Mouse (Mus musculus) G1E (cell line): Measurements from ENCODE around the gene Gm49450. TPM values are rescaled to one million over a fixed set of nuclear protein-coding genes. Genes with fewer than 3 reads are reported as not detected.
A peak's percentile ranks its signal among the peaks of the same experiment; 100 is the strongest.
"Not testable (repeated sequence)": the region's sequence is repeated elsewhere in the genome, so short reads cannot be mapped to it uniquely, and the experiment has no call there.

Experiments used
- ATAC-seq: 2 replicates; pipeline ENCODE4 v1.8.0; 2016; ENCODE audit warnings: mild to moderate bottlenecking; ENCODE audit not compliant: insufficient number of reproducible peaks, poor library complexity, low FRiP score, severe bottlenecking; ENCODE audit errors: extremely low read depth
- DNase-seq: peaks from one replicate; pipeline ENCODE4 v3.0.0; 2012; ENCODE audit warnings: low spot score
- H3K27me3 ChIP-seq: 2 replicates; pipeline ENCODE4 v1.6.1; 2012; ENCODE audit warnings: mild to moderate bottlenecking, low read length, inconsistent platforms; ENCODE audit not compliant: insufficient read depth
- H3K36me3 ChIP-seq: replicated peaks from 2 replicates; pipeline ENCODE3; 2012; ENCODE audit warnings: mild to moderate bottlenecking, inconsistent platforms
- H3K4me1 ChIP-seq: 2 replicates; pipeline ENCODE4 v1.6.1; 2012; ENCODE audit warnings: low read depth, low read length, inconsistent platforms, mixed read lengths; ENCODE audit not compliant: insufficient read depth
- H3K4me3 ChIP-seq: 2 replicates; pipeline ENCODE4 v1.5.1; 2012; ENCODE audit warnings: low read depth, mild to moderate bottlenecking, inconsistent platforms, low read length, moderate library complexity, mixed read lengths
- H3K9me3 ChIP-seq: replicated peaks from 2 replicates; pipeline ENCODE4 v1.6.1; 2012; ENCODE audit warnings: inconsistent platforms
- CTCF ChIP-seq: IDR thresholded peaks from 2 replicates; pipeline ENCODE4 v1.5.1; 2012; ENCODE audit warnings: low read depth, low read length, inconsistent platforms, mixed read lengths
- GATA1 ChIP-seq: IDR thresholded peaks from 2 replicates; pipeline ENCODE4 v1.6.1; 2012; ENCODE audit warnings: borderline replicate concordance, low read length, inconsistent platforms, mixed read lengths
- GATA2 ChIP-seq: IDR thresholded peaks from 2 replicates; pipeline ENCODE4 v1.6.1; 2012; ENCODE audit warnings: low read depth, low read length, inconsistent platforms, borderline replicate concordance
- POLR2AphosphoS5 ChIP-seq: IDR thresholded peaks from 2 replicates; pipeline ENCODE4 v1.6.1; 2012; ENCODE audit warnings: low read depth, low read length, inconsistent platforms; ENCODE audit not compliant: insufficient replicate concordance
- TAL1 ChIP-seq: conservative IDR thresholded peaks from 2 replicates; pipeline ENCODE4 v1.6.1; 2012; ENCODE audit warnings: low read depth, low read length, inconsistent platforms, mixed read lengths
- polyA plus RNA-seq: library from polyadenylated mRNA; stranded (reverse); fragments of >175 nt; gene quantifications from 2 replicates; pipeline ENCODE4 v1.2.3, GENCODE M21; 2012
- total RNA-seq, 2 experiments: library from RNA; stranded (forward) in 1 of 2; stranded (reverse) in 1 of 2; fragments of 200-1000 nt in 1 of 2; fragments of >200 nt in 1 of 2; fragmentation: Nextera tagmentation in 1 of 2; gene quantifications; 2 replicates each; pipeline ENCODE4 v1.2.3; 2014 to 2017

Gene Gm49450
- total and polyA plus RNA-seq, 3 experiments: not detected

DNA sequence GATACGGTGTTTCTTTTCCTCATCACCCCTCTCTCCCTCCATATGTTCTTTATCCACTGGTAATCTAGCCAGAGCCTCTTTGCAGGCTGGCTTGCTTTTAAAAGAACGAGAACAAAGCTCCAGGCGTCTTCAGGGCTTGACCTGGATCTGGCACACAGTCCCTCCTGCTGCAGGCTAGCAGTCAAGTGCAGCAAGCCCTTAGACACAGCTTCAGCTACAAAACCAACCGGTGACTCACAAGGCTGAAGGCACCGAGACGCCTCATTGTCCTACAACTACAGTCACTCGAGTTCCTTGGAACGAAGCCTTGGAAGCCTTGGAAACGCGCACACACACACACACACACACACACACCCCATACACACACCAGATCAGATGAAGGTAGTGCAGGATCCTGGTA, 12.5 kb downstream of the Gm49450 start:
- DNase-seq: no peak
- ATAC-seq: no peak

DNA sequence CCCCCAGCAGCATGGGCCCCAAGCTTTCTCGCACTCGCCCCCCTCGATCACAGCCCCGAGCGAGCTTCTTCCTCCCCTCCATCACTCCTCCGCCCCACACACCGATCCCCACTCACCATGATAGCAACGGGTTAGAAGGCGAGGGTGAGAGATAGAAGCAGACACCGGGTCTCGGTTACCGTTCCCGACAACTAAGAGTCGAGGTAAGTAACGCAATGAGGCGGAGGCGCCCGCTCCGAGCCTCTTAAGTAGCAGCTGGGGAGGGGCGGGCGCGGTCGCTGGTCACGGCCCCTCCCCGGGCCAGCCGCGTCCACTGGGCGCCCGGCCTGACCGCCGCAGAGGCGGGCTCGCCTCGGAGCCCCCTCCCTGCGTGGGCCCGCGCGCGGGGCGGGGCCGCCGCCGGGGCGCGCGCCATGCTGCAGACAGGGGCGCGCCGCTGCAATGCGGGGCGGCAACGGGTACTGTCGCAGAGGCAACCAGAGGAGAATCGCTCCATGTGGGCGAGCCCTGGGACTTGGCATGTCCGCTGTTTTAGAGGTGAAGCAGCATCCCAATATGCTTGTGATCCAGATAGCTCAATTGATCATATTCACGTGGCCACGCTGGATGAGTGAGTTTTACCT, 19.0 kb downstream of the Gm49450 start, which contains the start of gene Tuba1b:
Gene Tuba1b, minus strand, starts transcription at position 349 of the 623 bp plus-strand sequence.
- peaks cover 40% of the 10 kb centered on the region for H3K4me1 ChIP-seq
- H3K4me3 ChIP-seq: peak within 1 kb of the TSS; percentile 78
- ATAC-seq (peak; percentile 43; the same call in 1 of the 2 replicates), DNase-seq (peak; percentile 87)
- peaks cover 35% of the 10 kb centered on the region for H3K36me3 ChIP-seq
- no peaks in the 10 kb centered on the region for H3K9me3 ChIP-seq
- TF ChIP-seq GATA1 (no peak), CTCF (no peak), TAL1 (no peak), POLR2AphosphoS5 (no peak; the same call in 1 of the 2 replicates), GATA2 (no peak)
- no peaks in the 10 kb centered on the region for H3K27me3 ChIP-seq

More for the DNA sequence above, 12.5 kb downstream of the Gm49450 start:
- peaks cover 10% of the 10 kb centered on the region for H3K36me3 ChIP-seq
- H3K4me1 ChIP-seq: peaks cover 26% of the 10 kb centered on the region
- H3K9me3 ChIP-seq: no peaks in the 10 kb centered on the region
- no peak overlapping the region for H3K4me3 ChIP-seq
- TF ChIP-seq POLR2AphosphoS5 (no peak), CTCF (no peak), GATA2 (no peak), GATA1 (no peak)
- no peaks in the 10 kb centered on the region for H3K27me3 ChIP-seq

DNA sequence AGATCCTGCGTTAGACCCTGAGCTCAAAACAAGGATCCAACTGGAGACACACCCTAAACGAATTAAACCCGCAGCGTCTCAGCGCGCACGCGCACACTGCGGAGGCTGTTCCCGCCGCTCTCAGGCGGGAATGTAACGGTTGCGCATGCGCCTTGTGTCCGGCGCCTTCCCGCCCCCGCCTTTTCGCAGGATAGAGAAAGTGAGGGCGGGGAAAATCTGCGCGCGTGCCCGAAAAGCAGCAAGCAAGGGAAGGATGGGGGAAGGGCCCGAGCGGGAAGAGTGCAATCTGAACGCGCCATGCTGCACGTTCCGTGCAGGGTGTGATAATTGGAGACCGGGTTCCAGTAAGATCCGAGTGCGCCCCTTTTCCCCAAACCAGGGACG, 19.5 kb downstream of the Gm49450 start:
- peak; percentile 58 for DNase-seq
- H3K4me3 ChIP-seq: peak overlapping the region; percentile 78
- H3K27me3 ChIP-seq: no peaks in the 10 kb centered on the region
- peaks cover 42% of the 10 kb centered on the region for H3K4me1 ChIP-seq
- peaks cover 32% of the 10 kb centered on the region for H3K36me3 ChIP-seq
- ATAC-seq: peak; percentile 55
- TF ChIP-seq GATA1 (no peak), POLR2AphosphoS5 (no peak), TAL1 (no peak), GATA2 (no peak)
- no peaks in the 10 kb centered on the region for H3K9me3 ChIP-seq

DNA sequence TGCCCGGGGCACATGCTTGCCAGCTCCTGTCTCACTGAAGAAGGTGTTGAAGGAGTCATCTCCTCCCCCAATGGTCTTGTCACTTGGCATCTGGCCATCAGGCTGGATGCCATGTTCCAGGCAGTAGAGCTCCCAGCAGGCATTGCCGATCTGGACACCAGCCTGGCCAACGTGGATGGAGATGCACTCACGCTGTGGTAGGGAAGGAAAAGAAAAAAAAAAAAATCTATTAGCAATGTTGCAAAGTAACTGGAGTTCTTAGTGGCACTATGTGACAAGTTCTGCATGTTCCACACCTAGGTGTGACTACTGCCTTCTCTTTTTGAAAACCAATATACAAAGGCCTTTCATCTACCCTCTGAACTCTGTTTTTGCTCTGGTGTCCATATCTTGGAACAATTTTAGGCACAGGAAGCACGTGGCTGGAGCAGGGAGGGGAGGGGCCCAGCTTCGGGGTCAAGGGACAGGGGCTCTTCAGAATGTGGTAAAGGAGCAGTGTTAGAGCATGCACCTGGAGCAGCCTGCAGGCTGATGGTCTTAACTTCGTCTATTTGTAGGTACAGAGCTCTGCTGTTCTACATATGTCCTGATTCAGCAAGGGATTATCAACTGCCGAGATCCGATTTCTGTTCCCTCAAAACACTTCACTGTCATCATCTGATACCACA, 20.2 kb downstream of the Gm49450 start:
- peak; percentile 88; the same call in 1 of the 2 replicates for TF ChIP-seq POLR2AphosphoS5
- not testable (repeated sequence) for H3K27me3 ChIP-seq, H3K9me3 ChIP-seq, ATAC-seq, DNase-seq
- Histone ChIP-seq H3K36me3 (peaks cover 31% of the 10 kb centered on the region), H3K4me1 (peaks cover 47% of the 10 kb centered on the region), H3K4me3 (peak overlapping the region; percentile 78)

DNA sequence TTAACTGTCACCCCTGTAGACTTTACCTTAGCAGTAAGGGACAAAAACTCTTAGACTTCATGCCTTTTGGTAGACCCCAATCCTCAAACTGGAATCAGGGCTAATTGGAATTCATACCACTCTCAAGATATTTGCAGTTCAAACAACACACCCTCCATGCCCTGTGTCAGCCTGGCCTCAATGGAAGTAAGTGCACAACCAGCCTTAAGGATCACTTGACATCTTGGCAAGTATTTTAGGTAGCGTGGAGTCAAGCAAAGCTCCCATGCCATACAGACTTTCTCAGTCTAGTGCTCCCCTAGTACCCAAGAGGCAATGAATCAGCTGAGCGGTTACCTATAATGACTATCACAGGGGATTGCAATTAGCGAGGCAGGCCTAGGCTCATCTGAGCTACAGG, 22.4 kb downstream of the Gm49450 start:
- TF ChIP-seq GATA1 (no peak), POLR2AphosphoS5 (no peak), TAL1 (no peak), CTCF (no peak), GATA2 (no peak)
- no peaks in the 10 kb centered on the region for H3K27me3 ChIP-seq
- H3K36me3 ChIP-seq: peaks cover 28% of the 10 kb centered on the region

DNA sequence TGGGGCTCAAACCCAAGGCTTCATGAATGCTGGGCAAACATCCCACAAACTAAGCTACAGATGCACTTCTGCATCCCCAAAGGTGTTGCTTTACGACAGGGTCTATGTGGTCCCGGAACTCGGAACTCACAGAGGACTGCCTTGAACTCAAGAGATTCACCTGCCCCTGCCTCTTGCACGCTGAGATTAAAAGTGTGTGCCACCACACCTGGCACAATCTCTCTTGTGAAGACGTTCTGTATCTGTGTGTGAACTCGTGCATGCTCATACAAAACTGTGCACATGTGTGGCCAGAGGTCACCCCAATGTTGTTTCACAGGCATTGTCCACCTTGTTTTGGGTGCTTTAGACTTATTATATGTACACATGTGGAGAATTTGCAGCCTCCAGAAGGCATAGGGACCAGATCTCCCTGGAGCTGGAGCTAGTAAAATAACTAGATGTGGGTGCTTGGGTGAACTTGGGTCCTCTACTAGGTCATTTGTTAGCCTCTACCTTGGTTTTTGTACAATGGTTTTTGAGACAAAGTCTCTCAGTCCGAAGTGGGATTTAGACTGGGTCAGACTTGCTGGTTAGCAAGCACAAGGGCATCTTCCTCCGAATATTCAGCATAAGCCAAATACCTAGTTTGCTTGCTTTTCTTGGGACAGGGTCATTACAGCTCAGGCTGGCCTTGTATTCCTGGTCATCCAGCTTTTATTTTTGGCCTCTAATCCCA, 23.2 kb downstream of the Gm49450 start:
- Histone ChIP-seq H3K36me3 (peaks cover 28% of the 10 kb centered on the region), H3K4me3 (no peak overlapping the region), H3K9me3 (peaks cover 2% of the 10 kb centered on the region; the same call in 1 of the 2 replicates), H3K27me3 (no peaks in the 10 kb centered on the region), H3K4me1 (peaks cover 35% of the 10 kb centered on the region)
- TF ChIP-seq CTCF (no peak), TAL1 (no peak), GATA1 (no peak), POLR2AphosphoS5 (peak; percentile 93), GATA2 (no peak)
- DNase-seq (no peak), ATAC-seq (no peak)

More for the DNA sequence above, 22.4 kb downstream of the Gm49450 start:
- Histone ChIP-seq H3K9me3 (peaks cover 2% of the 10 kb centered on the region; the same call in 1 of the 2 replicates), H3K4me3 (no peak overlapping the region; the same call in 1 of the 2 replicates), H3K4me1 (peaks cover 44% of the 10 kb centered on the region)
- DNase-seq (no peak), ATAC-seq (no peak)
